Mouse (Mus musculus) midbrain, embryonic 14.5 days (tissue): Measurements from ENCODE around the gene Immp2l. TPM values are rescaled to one million over a fixed set of nuclear protein-coding genes. Genes with fewer than 3 reads are reported as not detected.
A peak's percentile ranks its signal among the peaks of the same experiment; 100 is the strongest.

Experiments
- ATAC-seq: fragments of 200-750 bp; cut with Nextera tagmentation; 2 replicates; pipeline ENCODE4 v1.8.0; 2017; ENCODE audit warnings: moderate number of reproducible peaks, moderate library complexity; ENCODE audit not compliant: low FRiP score, low TSS enrichment
- DNase-seq: peaks from one replicate; pipeline ENCODE4 v3.0.0-alpha.2; 2015
- H3K27ac ChIP-seq: fragments of 300-500 bp; sonication (generic); replicated peaks from 2 replicates; pipeline ENCODE4 v1.5.1; 2014; ENCODE audit warnings: mild to moderate bottlenecking, low read depth, low read length, moderate library complexity
- H3K27me3 ChIP-seq: fragments of 300-500 bp; sonication (generic); 2 replicates; pipeline ENCODE4 v1.6.1; 2014; ENCODE audit warnings: low read length, control low read depth, mixed read lengths; ENCODE audit not compliant: control insufficient read depth, insufficient read depth
- H3K36me3 ChIP-seq: fragments of 300-500 bp; sonication (generic); 2 replicates; pipeline ENCODE4 v1.6.1; 2014; ENCODE audit warnings: low read length, control low read depth; ENCODE audit not compliant: control insufficient read depth, insufficient read depth
- H3K4me1 ChIP-seq: fragments of 300-500 bp; sonication (generic); 2 replicates; pipeline ENCODE4 v1.6.1; 2014; ENCODE audit warnings: mild to moderate bottlenecking, antibody characterized with exemption, low read length, control low read depth; ENCODE audit not compliant: control insufficient read depth, insufficient read depth
- H3K4me2 ChIP-seq: fragments of 300-500 bp; sonication (generic); 2 replicates; pipeline ENCODE4 v1.6.1; 2014; ENCODE audit warnings: mild to moderate bottlenecking, low read length, moderate library complexity
- H3K4me3 ChIP-seq: fragments of 300-500 bp; sonication (generic); replicated peaks from 2 replicates; pipeline ENCODE4 v1.5.1; 2014; ENCODE audit warnings: low read depth, low read length
- H3K9ac ChIP-seq: fragments of 300-500 bp; sonication (generic); replicated peaks from 2 replicates; pipeline ENCODE4 v1.6.1; 2014; ENCODE audit warnings: mild to moderate bottlenecking, low read length, moderate library complexity
- H3K9me3 ChIP-seq: fragments of 300-500 bp; sonication (generic); 2 replicates; pipeline ENCODE4 v1.6.1; 2016; ENCODE audit warnings: low read length, control low read depth, mixed read lengths; ENCODE audit not compliant: control insufficient read depth
- WGBS: fragments of 180-500 bp; shearing (Covaris S2); extraction: QIAGEN DNeasy Blood & Tissue Kit; methylation state at CpG from one replicate; pipeline ENCODE4 v1.1.7; 2014; 5-methylcytosine and 5-hydroxymethylcytosine counted together
- polyA plus RNA-seq: library from polyadenylated mRNA; unstranded; fragments of >200 nt; fragmentation: Nextera tagmentation; extraction: Ambion mirVana; gene quantifications from 2 replicates; pipeline ENCODE4 v1.2.1, GENCODE M21; 2014

The Immp2l gene
- polyA plus RNA-seq, 1 experiment from 2014 or later = 5.5 TPM

DNA sequence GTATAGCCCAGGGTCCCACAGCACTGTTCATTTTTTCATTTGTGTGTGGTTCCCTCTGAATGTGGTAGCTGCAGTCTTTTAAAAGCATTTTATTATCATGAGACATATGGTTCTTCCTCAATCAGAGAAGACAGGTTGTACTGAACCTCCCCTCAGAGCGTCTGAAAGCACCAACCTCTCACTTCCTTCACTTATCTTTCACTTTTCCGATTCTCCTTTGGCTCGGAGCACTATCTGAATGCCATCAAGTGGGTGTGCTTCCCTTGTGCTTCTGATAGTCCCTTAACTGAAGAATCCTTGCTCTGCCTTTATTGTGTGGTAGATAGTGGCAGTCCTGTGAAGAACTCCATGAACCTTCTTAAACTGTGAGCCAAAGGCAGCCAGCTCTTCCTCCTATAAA is 39.4 kb downstream of the Immp2l start:
- Histone ChIP-seq H3K27me3 (no peaks in the 10 kb centered on the region), H3K4me3 (no peak overlapping the region), H3K4me2 (no peak overlapping the region), H3K27ac (no peak overlapping the region), H3K4me1 (no peaks in the 10 kb centered on the region), H3K9ac (no peak overlapping the region), H3K9me3 (no peaks in the 10 kb centered on the region), H3K36me3 (no peaks in the 10 kb centered on the region)
- WGBS = 86% methylated on average over 3 of the region's 3 CpGs
- ATAC-seq (no peak), DNase-seq (no peak)

DNA sequence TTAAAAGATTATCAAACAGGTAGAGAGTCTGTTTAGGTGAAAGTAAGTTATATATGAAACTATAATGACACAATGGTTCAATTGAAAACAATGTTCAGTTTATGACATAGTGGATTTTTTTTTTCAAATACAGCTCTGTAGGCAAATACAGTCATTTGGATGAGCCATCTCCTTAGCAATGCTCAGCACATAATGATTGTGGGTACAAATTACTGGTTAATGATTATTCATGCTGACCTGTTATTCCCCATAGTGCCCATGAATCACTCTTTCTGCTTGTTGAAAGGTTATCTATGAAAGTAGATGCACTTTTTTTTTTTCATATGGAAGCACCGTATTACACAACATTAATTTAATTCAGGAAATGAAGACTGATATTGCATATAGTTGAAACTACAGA is 58.0 kb downstream of the Immp2l start:
- Histone ChIP-seq H3K4me3 (no peak overlapping the region), H3K9me3 (peaks cover 4% of the 10 kb centered on the region; the same call in 1 of the 2 replicates), H3K4me2 (no peak overlapping the region), H3K9ac (no peak overlapping the region), H3K27ac (no peak overlapping the region), H3K27me3 (no peaks in the 10 kb centered on the region), H3K4me1 (no peaks in the 10 kb centered on the region), H3K36me3 (no peaks in the 10 kb centered on the region)
- WGBS = 84% methylated on average over 1 of the region's 1 CpGs
- DNase-seq (no peak), ATAC-seq (no peak)

DNA sequence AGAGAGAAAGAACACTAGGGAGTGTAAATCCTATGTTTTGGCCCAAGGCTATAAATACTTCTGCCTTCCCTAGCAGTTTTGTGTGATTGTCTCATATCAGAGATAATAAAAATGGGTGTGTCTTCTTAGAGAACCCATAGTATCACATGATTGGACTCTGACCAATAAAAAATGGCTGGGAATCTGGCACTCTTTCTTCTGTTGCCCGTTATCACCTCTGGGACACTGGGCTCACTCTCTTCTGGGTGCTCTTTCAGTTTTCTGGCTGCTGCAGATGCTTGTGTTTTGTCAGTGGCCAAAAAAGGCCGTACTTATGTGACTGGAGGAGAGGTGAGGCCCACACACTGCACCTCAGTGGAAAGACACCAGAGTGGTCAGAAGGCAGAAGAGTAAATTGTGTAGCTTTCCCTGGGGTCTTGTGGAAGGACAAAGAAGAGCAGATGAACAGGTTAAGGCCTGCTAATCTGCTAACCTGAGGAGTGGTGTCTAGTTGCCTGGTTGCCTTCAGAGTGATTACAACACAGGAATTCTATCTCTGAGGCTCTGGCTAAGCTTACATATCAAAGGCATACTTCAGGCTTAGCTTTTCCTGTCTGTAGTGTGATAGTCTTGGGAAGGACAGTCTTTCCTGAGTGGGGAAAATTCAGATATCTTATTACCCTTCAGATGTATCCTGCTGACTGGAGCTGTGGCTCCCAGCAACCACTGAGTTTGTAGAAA is 60.6 kb downstream of the Immp2l start:
- no peak for DNase-seq
- Histone ChIP-seq H3K36me3 (no peaks in the 10 kb centered on the region), H3K4me2 (no peak overlapping the region), H3K4me3 (no peak overlapping the region), H3K9me3 (peaks cover 4% of the 10 kb centered on the region; the same call in 1 of the 2 replicates), H3K27me3 (no peaks in the 10 kb centered on the region), H3K27ac (no peak overlapping the region), H3K9ac (no peak overlapping the region), H3K4me1 (no peaks in the 10 kb centered on the region)
- WGBS = 90% methylated on average over 2 of the region's 2 CpGs
- ATAC-seq = no peak

DNA sequence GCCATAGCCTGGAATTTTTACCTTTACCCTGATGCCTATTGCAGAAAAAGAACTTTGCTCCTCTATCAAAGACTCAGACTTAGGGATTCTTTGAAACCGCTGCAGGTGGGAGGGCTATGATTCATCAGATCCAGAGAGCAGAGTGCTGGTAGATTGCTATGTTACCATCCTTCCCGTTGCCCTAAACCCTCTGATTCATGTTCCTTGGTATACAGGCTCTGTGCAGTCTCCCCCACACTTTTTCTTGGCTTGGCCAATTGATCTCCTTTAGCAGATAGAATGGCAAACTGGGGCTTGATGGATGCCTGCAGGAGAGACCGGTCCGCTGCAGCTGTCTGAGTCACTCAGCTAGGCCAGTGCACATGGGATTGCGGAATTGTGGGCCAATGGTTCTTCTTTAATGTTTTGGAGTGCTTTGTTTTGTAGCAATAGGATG is 66.1 kb downstream of the Immp2l start:
- H3K27ac ChIP-seq = no peak overlapping the region
- no peak overlapping the region for H3K9ac ChIP-seq
- H3K4me3 ChIP-seq = no peak overlapping the region
- DNase-seq = no peak
- 90% methylated on average over 5 of the region's 5 CpGs for WGBS
- H3K4me1 ChIP-seq = no peaks in the 10 kb centered on the region
- no peaks in the 10 kb centered on the region for H3K27me3 ChIP-seq
- H3K36me3 ChIP-seq = no peaks in the 10 kb centered on the region
- ATAC-seq = no peak
- H3K9me3 ChIP-seq = no peaks in the 10 kb centered on the region
- no peak overlapping the region for H3K4me2 ChIP-seq

DNA sequence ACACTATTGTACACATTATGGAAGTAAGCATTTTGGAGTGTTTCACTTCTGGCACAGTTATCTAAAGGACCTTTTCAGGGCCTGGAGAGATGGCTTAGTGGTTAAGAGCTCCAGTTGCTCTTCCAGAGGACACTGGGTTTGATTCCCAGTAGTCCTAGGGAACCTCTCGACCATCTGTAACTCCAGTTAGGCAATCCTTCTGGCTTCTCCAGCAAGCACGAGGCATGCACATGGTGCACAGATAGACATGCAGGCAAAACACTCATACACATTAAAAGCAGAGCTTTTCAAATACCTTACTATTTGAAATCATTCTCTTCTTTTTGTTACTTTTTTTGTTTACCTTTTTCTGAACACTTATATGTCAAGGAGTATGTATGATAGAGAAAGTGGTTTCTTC is 66.9 kb downstream of the Immp2l start:
- 91% methylated on average over 2 of the region's 2 CpGs for WGBS

DNA sequence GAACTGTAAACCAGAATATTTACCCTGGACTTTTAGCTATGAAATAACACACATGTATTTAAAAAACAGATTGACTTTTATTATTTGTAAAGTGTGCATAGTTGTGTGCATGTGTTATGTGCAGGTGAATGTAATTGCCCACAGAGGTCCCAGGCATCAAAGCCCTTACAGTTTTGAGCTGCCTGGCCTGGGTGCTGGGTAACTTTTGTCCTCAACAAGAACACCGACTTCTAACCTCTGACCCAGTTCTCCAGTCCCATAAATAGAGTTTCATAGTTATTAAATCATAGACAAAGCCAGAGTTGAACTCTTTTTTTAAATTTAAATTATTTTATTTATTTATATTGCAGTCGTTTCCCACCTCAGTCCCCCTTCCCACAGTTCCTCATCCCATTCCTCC is 67.4 kb downstream of the Immp2l start:
- H3K27me3 ChIP-seq = no peaks in the 10 kb centered on the region
- H3K9ac ChIP-seq = no peak overlapping the region
- no peak overlapping the region for H3K27ac ChIP-seq
- no peak overlapping the region for H3K4me3 ChIP-seq
- H3K9me3 ChIP-seq = no peaks in the 10 kb centered on the region
- DNase-seq (no peak), ATAC-seq (no peak)
- 86% methylated on average over 2 of the region's 2 CpGs for WGBS
- no peaks in the 10 kb centered on the region for H3K36me3 ChIP-seq
- H3K4me1 ChIP-seq = no peaks in the 10 kb centered on the region
- no peak overlapping the region for H3K4me2 ChIP-seq

More for the DNA sequence above, 66.9 kb downstream of the Immp2l start:
- Histone ChIP-seq H3K9me3 (no peaks in the 10 kb centered on the region), H3K27me3 (no peaks in the 10 kb centered on the region), H3K4me3 (no peak overlapping the region), H3K4me1 (no peaks in the 10 kb centered on the region), H3K4me2 (no peak overlapping the region), H3K9ac (no peak overlapping the region), H3K36me3 (no peaks in the 10 kb centered on the region), H3K27ac (no peak overlapping the region)
- ATAC-seq (no peak), DNase-seq (no peak)

DNA sequence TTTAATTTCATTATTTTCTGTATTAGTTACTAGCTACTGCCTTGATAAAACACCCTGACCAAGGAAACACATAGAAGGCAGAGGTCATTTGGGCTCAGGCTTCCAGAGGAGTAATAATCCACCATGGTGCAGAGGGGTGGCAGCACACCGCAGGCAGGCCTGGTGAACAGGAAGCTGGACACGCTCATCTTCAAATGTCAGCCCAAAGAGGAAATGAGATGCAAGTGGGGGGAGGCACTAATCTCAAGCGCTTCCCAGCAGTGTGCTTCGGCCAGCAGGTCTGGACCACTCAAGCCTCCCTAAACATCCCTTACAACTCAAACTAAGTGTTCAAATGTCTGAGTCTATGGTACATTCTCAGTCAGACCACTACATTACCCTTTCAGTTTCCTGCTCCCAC is 72.2 kb downstream of the Immp2l start:
- H3K9me3 ChIP-seq = no peaks in the 10 kb centered on the region
- WGBS = 45% methylated on average over 4 of the region's 4 CpGs
- H3K9ac ChIP-seq = no peak overlapping the region
- no peak for DNase-seq
- H3K4me1 ChIP-seq = no peaks in the 10 kb centered on the region
- H3K4me3 ChIP-seq = no peak overlapping the region
- no peak for ATAC-seq
- no peaks in the 10 kb centered on the region for H3K36me3 ChIP-seq
- H3K27ac ChIP-seq = no peak overlapping the region
- H3K27me3 ChIP-seq = no peaks in the 10 kb centered on the region
- no peak overlapping the region for H3K4me2 ChIP-seq

DNA sequence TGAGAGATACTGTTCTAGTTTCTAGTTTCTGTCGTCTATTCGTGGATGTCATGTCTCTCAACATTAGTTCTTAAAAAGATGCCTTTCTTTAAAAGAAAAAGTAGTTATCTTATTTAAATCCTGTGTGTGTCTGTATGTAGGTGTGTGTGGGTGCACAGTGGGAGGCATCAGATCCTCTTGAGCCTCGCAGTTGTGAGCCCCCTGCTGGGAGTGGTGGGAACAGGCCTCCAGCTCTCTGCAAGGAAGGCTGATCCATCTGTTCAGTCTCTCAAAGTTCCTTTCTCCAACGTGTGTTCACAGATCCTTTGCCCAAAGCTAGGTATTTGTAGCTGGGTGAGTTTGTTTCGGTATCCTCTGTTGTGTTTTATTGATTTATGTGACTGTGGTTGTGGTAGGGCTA is 73.5 kb downstream of the Immp2l start:
- no peak overlapping the region for H3K4me2 ChIP-seq
- H3K4me1 ChIP-seq = no peaks in the 10 kb centered on the region
- 61% methylated on average over 5 of the region's 5 CpGs for WGBS
- no peak overlapping the region for H3K27ac ChIP-seq
- DNase-seq = peak; percentile 31
- no peak overlapping the region for H3K9ac ChIP-seq
- ATAC-seq = no peak
- H3K27me3 ChIP-seq = no peaks in the 10 kb centered on the region
- H3K9me3 ChIP-seq = no peaks in the 10 kb centered on the region
- no peak overlapping the region for H3K4me3 ChIP-seq
- no peaks in the 10 kb centered on the region for H3K36me3 ChIP-seq

DNA sequence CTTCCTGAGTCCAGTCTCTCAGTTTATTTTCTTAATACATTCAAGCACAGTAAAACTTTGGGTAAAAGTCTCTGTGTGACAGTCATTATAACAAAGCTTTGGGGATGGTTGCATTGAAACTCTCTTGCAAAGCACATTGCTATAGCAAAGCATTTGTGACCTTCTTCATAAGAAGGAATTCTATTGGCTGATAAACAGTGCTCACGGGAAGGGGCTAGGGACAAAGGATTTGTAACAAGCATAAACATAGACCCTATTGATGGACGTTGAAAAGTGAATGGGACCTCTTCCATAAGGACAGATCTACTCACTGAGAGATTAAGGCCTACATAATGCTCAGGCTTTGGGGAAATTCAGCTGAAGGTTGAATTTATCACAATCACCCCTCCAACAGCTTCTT is 85.1 kb downstream of the Immp2l start:
- 6% methylated on average over 2 of the region's 2 CpGs for WGBS
- H3K9ac ChIP-seq = no peak overlapping the region
- H3K4me3 ChIP-seq = no peak overlapping the region
- no peaks in the 10 kb centered on the region for H3K9me3 ChIP-seq
- no peaks in the 10 kb centered on the region for H3K4me1 ChIP-seq
- no peaks in the 10 kb centered on the region for H3K36me3 ChIP-seq
- H3K27me3 ChIP-seq = no peaks in the 10 kb centered on the region
- DNase-seq = no peak
- no peak for ATAC-seq
- no peak overlapping the region for H3K4me2 ChIP-seq
- H3K27ac ChIP-seq = no peak overlapping the region
